Mouse (Mus musculus) embryo, embryonic 11.5 days (tissue): ENCODE results near the gene Ezr.

Experiments used
- DNase-seq: peaks from one replicate; pipeline ENCODE4 v3.0.0-alpha.2; 2012; ENCODE audit warnings: low read depth, low spot score

Gene Ezr

DNA sequence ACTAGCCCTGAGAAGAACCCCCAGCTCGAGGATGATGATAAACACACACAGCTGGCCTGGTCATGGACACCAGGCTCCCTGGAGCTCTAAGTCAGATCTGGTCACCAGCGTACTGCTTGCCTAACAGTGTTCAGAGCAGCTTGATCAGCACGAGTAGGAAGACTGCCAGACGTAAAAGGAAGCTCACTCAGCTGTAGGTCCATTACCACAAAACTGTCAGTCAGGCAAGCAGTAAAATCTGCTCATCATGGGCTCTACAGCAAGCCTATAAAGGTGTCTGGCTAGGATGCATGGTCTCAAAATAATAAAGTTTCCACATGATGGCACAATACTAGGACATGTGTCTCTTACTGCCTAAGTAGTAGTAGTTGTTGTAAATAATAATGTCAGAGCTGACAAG is 13.0 kb downstream of the Ezr start:
- no peak for DNase-seq

GRCm38 (mm10) chr17:6768301-6768788 is 14.2 kb downstream of the Ezr start:
- DNase-seq: no peak

DNA sequence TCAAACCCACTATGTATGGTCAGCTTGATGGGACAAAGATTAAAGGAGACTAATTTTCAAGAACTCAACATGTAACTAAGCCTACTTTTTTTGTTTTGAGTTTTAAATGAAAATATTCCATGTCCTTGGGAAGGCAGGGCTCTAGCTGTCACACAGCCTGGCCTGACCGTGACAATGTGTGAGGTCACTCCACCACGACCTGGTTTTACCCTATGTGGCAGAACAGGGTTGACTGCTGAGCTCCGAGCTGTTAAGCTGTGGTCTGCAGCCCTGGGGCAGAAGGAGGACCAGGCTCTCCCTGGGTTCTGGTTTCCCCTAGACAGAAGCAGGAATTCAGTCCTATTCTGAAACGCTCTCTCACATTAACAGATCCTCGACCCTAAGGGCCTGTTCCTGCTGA is 14.8 kb downstream of the Ezr start:
- DNase-seq: no peak

DNA sequence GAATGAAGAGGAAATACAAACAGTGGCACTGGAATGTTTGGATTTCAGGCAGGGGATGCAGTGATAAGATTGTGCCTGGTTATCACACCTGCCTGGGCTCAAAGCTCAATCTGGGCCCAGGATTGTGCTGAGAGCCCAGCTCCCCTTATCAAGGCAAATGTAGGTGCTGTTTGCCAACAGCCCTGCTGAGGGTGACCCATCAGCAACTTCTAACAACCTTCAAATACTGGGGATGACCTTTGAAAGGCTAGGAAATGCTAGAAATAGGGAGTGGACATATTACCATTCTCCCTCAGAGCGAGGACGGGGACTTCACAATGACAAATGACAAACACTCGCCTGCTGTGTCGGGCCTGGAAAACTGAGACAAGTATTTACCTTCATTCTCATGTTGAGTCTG is 15.8 kb downstream of the Ezr start:
- no peak for DNase-seq

DNA sequence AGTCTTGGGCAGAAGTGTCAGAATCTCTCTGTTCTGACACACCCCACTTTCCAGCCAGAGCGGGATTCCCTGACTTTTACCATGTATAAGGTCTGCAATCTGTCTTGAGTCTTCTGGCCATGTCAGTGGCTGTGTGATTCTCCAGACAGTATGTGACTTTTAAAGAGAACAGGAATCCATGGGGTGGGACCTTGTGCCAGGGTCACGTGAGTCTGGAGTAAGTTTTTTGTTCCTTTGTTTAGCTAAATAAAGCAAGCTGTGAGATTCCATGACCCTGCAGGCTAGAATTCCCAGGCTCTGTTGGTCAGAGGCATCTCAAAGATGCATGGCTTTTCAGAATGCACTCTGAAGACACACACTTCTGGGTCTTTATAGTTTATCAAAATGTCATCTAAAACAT is 16.7 kb downstream of the Ezr start:
- no peak for DNase-seq

GRCm38 (mm10) chr17:6764730-6765129 is 17.9 kb downstream of the Ezr start:
- no peak for DNase-seq

- DNase-seq: no peak
Measured at GRCm38 (mm10) chr17:6764227-6764593, 18.4 kb downstream of the Ezr start.

- no peak for DNase-seq
Measured at GRCm38 (mm10) chr17:6763513-6764226, 18.9 kb downstream of the Ezr start.

- DNase-seq: no peak
Measured at GRCm38 (mm10) chr17:6759717-6760292, 22.8 kb downstream of the Ezr start.

DNA sequence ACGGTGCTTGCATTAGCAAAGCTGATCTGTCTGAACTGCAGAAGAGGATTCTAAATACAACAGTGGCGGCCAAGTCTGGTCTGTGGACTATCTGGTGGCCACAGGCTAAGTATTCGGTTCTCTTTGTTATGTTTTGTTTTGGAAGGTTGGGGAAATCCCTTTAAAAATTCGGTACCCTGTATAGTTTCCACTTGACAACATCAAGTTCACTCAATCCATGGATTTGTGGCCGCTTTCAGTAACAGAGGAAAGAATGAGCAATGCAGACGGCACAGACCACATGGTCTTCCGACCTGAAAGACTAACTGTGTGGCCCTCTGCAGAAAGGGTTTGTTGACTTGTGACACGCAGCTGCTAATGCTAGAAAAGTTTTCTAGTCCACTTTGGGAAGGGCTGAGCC is 23.7 kb downstream of the Ezr start:
- no peak for DNase-seq

GRCm38 (mm10) chr17:6757902-6758301 is 24.7 kb downstream of the Ezr start:
- no peak for DNase-seq

GRCm38 (mm10) chr17:6755873-6756272 is 26.7 kb downstream of the Ezr start:
- no peak for DNase-seq

- DNase-seq: no peak
Measured at GRCm38 (mm10) chr17:6755176-6755575, 27.4 kb downstream of the Ezr start.

GRCm38 (mm10) chr17:6752375-6752774 is 30.2 kb downstream of the Ezr start:
- no peak for DNase-seq

DNA sequence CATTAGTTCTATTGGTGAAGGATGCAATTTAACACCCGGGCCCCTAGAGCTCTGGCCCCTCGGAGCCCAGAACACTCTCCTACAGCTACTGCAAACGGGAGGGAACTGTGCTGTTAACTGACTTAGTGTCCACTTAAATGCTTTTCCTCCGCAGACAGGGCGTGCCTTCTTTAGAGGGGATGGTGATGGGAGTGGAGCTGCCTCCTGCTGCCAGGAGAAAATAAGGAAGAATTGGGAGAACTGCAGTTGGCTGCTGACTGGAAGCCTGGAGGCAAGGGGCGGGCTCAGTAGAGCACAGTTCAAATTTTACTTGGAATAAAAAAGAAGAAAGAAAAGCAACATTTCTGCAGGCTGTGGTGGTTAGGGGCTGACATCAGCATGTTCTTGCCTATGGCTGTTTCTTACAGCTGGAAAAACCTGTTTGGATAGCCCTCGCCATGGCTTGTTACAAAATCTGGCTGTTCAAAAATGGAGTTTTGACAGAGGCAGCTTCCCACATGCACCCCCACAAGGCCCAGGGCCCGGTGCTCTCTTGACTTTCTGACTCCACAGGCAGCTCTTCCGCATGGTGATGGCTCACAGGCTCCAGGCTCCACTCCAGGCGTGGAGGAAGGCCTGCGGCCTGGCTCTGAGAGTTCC is 31.2 kb downstream of the Ezr start:
- no peak for DNase-seq

DNA sequence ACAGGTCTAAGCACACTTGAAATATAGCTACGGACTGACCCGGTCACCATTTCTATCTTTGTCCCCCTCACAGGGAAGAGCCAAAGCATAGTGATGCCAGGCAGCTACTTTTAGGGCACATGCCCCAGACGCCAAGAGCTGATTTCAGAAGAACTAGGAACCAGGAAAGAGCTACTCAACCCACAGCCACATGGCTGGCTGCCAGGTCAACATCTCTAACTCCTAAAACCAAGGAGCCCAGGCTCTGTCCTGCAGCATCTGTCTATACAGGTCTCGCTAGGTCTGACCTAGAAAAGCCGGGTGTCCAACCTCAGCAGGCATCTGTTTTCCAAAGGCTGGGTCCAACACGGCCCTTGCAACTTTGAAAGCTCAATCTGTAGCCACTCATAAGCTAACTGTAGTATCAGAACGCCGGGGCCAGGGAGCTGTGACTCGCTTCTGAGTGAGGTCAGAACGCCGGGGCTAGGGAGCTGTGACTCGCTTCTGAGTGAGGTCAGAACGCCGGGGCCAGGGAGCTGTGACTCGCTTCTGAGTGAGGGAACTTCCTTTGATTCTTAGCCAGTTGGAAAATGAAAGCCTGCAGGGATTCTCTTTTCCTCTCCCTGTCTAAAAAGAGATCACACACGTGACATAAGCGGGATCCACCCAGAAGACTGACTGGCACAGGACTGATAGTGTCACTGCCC is 33.7 kb downstream of the Ezr start:
- no peak for DNase-seq

GRCm38 (mm10) chr17:6747478-6747877 is 35.1 kb downstream of the Ezr start:
- no peak for DNase-seq

- no peak for DNase-seq
Measured at GRCm38 (mm10) chr17:6746452-6747231, 35.9 kb downstream of the Ezr start.

- no peak for DNase-seq
Measured at GRCm38 (mm10) chr17:6745975-6746374, 36.6 kb downstream of the Ezr start.

- no peak for DNase-seq
Measured at GRCm38 (mm10) chr17:6745503-6745902, 37.1 kb downstream of the Ezr start.

GRCm38 (mm10) chr17:6744871-6745270 is 37.7 kb downstream of the Ezr start:
- DNase-seq: no peak

- no peak for DNase-seq
Measured at GRCm38 (mm10) chr17:6744366-6744765, 38.2 kb downstream of the Ezr start.
